Mouse (Mus musculus): ENCODE data around the gene Pus3. TPM values are rescaled to one million over a fixed set of nuclear protein-coding genes. Genes with fewer than 3 reads are reported as not detected.
A peak's percentile ranks its signal among the peaks of the same experiment; 100 is the strongest.

Pus3 gene
- polyA plus RNA-seq, 1 experiment from 2014 or later, result 24.8 TPM

DNA sequence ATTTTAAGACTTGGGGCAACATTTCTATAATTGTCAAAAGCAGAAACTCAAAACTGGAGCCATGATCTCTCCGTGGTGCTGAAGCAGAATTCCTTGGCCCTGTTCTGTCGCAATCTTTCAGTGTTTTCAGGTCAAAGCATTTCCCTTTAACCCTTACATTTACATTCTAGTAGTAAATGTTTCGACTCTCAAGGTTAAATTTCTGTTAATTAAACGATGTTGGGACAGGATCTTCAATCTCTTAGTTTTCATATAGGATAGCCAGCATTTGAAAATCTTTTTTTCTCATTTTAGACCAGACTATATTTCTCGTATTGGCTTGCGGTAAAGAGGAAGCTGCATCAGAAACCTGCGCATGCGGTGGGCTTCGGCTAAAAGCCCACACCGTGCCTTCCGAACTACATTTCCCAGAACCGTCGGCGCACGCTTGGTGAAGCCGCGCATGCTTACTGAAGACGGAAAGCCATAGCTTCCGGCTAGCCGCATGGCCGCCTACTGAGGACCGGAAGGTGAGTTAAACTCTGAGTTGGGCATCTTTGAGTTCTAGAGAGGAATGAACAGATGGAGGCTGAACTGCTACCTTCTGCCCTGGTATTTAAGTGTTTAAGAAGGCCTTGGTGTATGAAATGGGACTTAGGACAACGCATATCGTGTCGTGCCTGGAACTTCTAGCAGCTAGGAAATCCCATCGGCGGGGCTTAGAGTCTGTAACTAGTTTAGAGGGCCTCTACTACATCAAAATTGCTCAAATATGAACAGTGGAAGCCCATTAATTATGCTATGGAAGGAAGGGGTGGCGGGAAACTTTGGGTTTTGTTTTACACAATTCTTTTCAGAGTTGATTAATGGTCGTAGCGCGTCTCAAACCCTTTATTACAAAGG, 855 bp downstream of the Pus3 start:
- Histone ChIP-seq H3K4me3 (ENCODE audit: low read depth, low read length) (peak overlapping the region; percentile 68), H3K4me1 (ENCODE audit: control insufficient read depth, insufficient read depth, low read length) (peaks cover 7% of the 10 kb centered on the region; the same call in 1 of the 2 replicates), H3K27ac (ENCODE audit: low read depth, low read length) (no peak overlapping the region), H3K36me3 (ENCODE audit: control insufficient read depth, insufficient read depth, low read length) (peaks cover 8% of the 10 kb centered on the region; the same call in 1 of the 2 replicates), H3K9ac (ENCODE audit: low read length) (peak overlapping the region; percentile 75), H3K4me2 (peak overlapping the region; percentile 89), H3K9me3 (ENCODE audit: control insufficient read depth, low read length) (no peaks in the 10 kb centered on the region), H3K27me3 (ENCODE audit: control insufficient read depth, insufficient read depth, low read length) (peaks cover 6% of the 10 kb centered on the region; the same call in 1 of the 2 replicates)
- DNase-seq (ENCODE audit: low spot score, missing footprints) (peak; percentile 97), ATAC-seq (ENCODE audit: low FRiP score) (peak; percentile 90)
- WGBS, result 2% methylated on average over 31 of the region's 31 CpGs

DNA sequence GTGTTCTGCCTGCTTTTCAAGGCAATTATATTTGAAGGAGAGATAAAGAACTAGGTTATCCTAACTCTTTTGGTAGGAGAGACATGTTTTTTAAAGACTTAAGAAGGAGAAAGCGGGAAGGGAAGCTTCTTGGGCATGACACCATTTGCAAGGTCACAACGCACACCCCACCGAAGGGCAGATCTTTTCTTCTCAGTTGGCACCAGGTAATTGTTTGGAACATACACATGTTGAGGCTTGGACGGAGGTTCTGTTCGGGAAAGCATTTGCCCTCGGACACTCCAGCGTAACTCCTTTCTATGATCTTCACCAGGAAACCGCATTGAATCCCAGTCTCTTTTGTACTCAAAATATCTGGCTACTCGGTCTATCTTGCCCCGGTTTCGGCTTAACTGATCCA, 2.7 kb downstream of the Pus3 start:
- Histone ChIP-seq H3K9ac (ENCODE audit: low read length) (no peak overlapping the region), H3K4me2 (no peak overlapping the region), H3K27me3 (ENCODE audit: control insufficient read depth, insufficient read depth, low read length) (peaks cover 6% of the 10 kb centered on the region; the same call in 1 of the 2 replicates), H3K9me3 (ENCODE audit: control insufficient read depth, low read length) (no peaks in the 10 kb centered on the region), H3K4me1 (ENCODE audit: control insufficient read depth, insufficient read depth, low read length) (peaks cover 7% of the 10 kb centered on the region; the same call in 1 of the 2 replicates), H3K27ac (ENCODE audit: low read depth, low read length) (no peak overlapping the region), H3K4me3 (ENCODE audit: low read depth, low read length) (no peak overlapping the region), H3K36me3 (ENCODE audit: control insufficient read depth, insufficient read depth, low read length) (peaks cover 14% of the 10 kb centered on the region; the same call in 1 of the 2 replicates)
- WGBS, result 95% methylated on average over 11 of the region's 11 CpGs
- DNase-seq (ENCODE audit: low spot score, missing footprints) (peak; percentile 69), ATAC-seq (ENCODE audit: low FRiP score) (no peak)

DNA sequence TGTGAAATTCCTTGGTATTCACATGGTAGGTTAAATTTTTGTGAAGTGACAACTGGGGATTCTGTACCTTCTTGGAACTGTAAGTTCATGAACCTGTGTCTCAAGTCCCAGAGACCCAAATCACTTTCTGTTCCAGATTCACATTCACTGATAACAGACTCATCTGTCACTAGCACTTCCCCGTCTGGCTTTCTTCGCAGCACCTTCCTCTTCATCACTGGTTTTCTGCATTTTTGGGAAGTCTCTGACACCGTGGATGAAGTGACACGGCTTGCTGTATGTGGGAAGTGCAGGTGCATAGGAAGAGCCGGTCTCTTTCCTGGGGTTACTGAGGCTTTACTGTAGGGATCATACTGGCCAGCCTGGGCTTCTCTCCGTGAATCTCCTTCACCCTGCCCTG, 3.2 kb downstream of the Pus3 start:
- no peak for ATAC-seq (ENCODE audit: low FRiP score)
- WGBS, result 88% methylated on average over 6 of the region's 6 CpGs
- H3K27me3 ChIP-seq (ENCODE audit: control insufficient read depth, insufficient read depth, low read length), result peaks cover 6% of the 10 kb centered on the region; the same call in 1 of the 2 replicates

DNA sequence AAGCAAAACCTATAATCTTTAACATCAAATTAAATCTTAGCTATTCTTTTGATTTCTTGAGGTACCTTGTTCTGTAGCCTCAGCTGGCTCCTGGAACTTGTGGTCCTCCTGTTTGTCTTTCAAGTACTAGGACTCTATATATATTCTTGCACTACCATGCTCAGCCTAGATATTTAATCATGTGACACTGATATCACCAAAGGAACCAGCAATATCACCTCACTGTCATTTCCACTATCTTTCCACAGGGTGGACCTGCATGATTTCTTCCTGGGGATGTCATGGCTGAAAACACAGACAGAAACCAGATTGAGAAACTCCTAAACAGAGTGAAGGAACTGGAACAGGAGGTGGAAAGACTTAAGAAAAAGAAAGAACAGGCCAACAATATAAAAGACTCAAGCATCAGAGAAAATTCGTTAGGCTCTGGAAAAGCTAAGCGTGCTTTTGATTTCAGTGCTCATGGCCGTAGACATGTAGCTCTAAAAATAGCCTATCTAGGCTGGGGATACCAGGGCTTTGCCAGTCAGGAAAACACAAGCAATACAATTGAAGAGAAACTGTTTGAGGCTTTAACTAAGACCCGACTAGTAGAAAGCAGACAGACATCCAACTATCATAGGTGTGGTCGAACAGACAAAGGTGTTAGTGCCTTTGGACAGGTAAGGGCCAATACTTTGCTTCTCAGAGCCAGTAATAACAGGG, 6.3 kb downstream of the Pus3 start:
- Histone ChIP-seq H3K4me3 (ENCODE audit: low read depth, low read length) (no peak overlapping the region), H3K4me2 (no peak overlapping the region), H3K27me3 (ENCODE audit: control insufficient read depth, insufficient read depth, low read length) (no peaks in the 10 kb centered on the region), H3K9me3 (ENCODE audit: control insufficient read depth, low read length) (no peaks in the 10 kb centered on the region), H3K27ac (ENCODE audit: low read depth, low read length) (no peak overlapping the region), H3K36me3 (ENCODE audit: control insufficient read depth, insufficient read depth, low read length) (peaks cover 14% of the 10 kb centered on the region; the same call in 1 of the 2 replicates), H3K4me1 (ENCODE audit: control insufficient read depth, insufficient read depth, low read length) (peaks cover 8% of the 10 kb centered on the region), H3K9ac (ENCODE audit: low read length) (no peak overlapping the region)
- no peak for ATAC-seq (ENCODE audit: low FRiP score)
- no peak for DNase-seq (ENCODE audit: low spot score, missing footprints)
- 92% methylated on average over 5 of the region's 5 CpGs for WGBS

More for the DNA sequence above, 3.2 kb downstream of the Pus3 start:
- H3K4me1 ChIP-seq (ENCODE audit: control insufficient read depth, insufficient read depth, low read length), result peaks cover 7% of the 10 kb centered on the region; the same call in 1 of the 2 replicates
- no peak overlapping the region for H3K4me2 ChIP-seq
- peaks cover 14% of the 10 kb centered on the region; the same call in 1 of the 2 replicates for H3K36me3 ChIP-seq (ENCODE audit: control insufficient read depth, insufficient read depth, low read length)
- H3K9me3 ChIP-seq (ENCODE audit: control insufficient read depth, low read length), result no peaks in the 10 kb centered on the region
- peak; percentile 44 for DNase-seq (ENCODE audit: low spot score, missing footprints)
- H3K27ac ChIP-seq (ENCODE audit: low read depth, low read length), result no peak overlapping the region
- H3K9ac ChIP-seq (ENCODE audit: low read length), result no peak overlapping the region
- H3K4me3 ChIP-seq (ENCODE audit: low read depth, low read length), result no peak overlapping the region

DNA sequence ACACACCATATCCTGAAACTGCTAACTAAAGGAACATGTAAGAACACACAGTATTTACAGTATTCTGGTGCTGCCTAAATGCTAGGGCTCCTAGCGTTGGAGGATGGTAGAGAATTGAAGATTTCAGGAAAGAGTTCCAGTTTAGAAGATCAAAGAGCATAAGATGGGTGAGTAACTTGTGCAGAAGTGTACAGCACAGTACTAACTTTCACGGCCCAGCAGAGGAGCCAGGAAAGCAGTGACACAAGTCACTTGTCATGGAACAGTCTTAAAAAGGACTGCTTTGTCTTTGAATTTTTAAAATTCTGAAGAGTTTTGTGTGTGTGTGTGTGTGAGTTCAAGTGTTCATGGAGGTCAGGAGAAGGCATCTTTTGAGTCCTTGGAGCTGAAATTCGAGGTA, 9.6 kb downstream of the Pus3 start:
- no peak overlapping the region for H3K4me2 ChIP-seq
- DNase-seq (ENCODE audit: low spot score, missing footprints), result peak; percentile 61
- no peaks in the 10 kb centered on the region for H3K9me3 ChIP-seq (ENCODE audit: control insufficient read depth, low read length)
- H3K4me1 ChIP-seq (ENCODE audit: control insufficient read depth, insufficient read depth, low read length), result peaks cover 9% of the 10 kb centered on the region
- no peak overlapping the region for H3K9ac ChIP-seq (ENCODE audit: low read length)
- ATAC-seq (ENCODE audit: low FRiP score), result no peak
- no peaks in the 10 kb centered on the region for H3K27me3 ChIP-seq (ENCODE audit: control insufficient read depth, insufficient read depth, low read length)
- H3K4me3 ChIP-seq (ENCODE audit: low read depth, low read length), result no peak overlapping the region
- no peak overlapping the region for H3K27ac ChIP-seq (ENCODE audit: low read depth, low read length)
- peaks cover 6% of the 10 kb centered on the region; the same call in 1 of the 2 replicates for H3K36me3 ChIP-seq (ENCODE audit: control insufficient read depth, insufficient read depth, low read length)
- WGBS, result 87% methylated on average over 3 of the region's 3 CpGs

DNA sequence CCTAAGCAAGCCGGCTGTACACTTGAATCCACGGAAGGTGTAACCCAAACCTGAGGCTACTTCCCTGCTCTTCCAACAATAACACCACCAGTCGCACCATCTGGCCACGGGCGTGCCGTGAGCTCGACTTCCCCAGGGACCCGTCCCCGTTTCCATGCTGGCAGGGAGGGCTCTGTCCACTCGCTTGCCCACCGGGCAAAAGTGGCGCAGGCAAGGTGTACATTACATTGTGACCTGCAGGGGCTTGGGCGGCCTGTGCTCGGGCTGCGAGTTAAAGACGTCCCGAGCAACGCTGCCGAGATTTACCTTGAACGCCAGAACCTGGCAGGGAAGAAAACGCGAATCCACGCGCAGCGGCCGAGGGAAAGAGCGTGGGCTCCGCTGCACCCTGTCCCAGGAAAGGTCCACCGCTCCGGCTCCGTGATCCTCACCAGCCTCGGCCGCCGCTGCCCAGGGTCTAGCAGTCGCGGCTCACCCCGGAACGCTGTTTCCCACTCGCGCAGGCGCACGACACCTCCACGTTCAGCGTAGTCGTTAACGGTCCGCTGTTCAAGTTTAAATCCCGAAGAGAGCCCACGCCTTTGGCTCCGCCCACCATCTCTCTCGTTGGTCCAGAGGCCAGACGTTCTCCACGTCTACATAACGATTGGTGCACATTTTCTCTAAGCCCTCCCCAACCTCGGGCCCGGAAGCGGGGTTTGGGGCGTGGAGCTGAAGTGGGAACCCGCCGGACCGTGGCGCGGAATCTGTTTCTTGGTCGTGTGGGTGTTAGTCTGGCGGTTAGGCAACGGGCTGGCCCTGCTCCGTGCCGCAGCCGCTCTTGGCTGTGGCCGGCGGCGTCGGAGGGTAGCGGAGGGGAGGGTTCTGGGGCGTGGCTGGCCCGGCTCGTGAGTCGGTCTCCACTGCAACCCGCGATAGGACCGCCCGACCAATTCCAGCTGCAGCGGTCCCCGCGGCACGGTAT, 11.5 kb downstream of the Pus3 start, which contains the start of the genes Pate2 and Hyls1:
TSS of gene Pate2 (plus strand) at position 714 of the 964 bp plus-strand sequence.
TSS of gene Hyls1 (minus strand) at position 828 of the 964 bp plus-strand sequence.
- WGBS, result under 1% methylated on average over 83 of the region's 86 CpGs
- Histone ChIP-seq H3K4me2 (peak within 1 kb of the TSS; percentile 70), H3K4me1 (ENCODE audit: control insufficient read depth, insufficient read depth, low read length) (peaks cover 9% of the 10 kb centered on the region), H3K27ac (ENCODE audit: low read depth, low read length) (peak within 1 kb of the TSS; percentile 87), H3K4me3 (ENCODE audit: low read depth, low read length) (peak within 1 kb of the TSS; percentile 77), H3K9ac (ENCODE audit: low read length) (peak within 1 kb of the TSS; percentile 82), H3K36me3 (ENCODE audit: control insufficient read depth, insufficient read depth, low read length) (peaks cover 6% of the 10 kb centered on the region; the same call in 1 of the 2 replicates), H3K9me3 (ENCODE audit: control insufficient read depth, low read length) (no peaks in the 10 kb centered on the region), H3K27me3 (ENCODE audit: control insufficient read depth, insufficient read depth, low read length) (peaks cover 6% of the 10 kb centered on the region; the same call in 1 of the 2 replicates)
- DNase-seq (ENCODE audit: low spot score, missing footprints) (peak; percentile 99), ATAC-seq (ENCODE audit: low FRiP score) (peak; percentile 97)

DNA sequence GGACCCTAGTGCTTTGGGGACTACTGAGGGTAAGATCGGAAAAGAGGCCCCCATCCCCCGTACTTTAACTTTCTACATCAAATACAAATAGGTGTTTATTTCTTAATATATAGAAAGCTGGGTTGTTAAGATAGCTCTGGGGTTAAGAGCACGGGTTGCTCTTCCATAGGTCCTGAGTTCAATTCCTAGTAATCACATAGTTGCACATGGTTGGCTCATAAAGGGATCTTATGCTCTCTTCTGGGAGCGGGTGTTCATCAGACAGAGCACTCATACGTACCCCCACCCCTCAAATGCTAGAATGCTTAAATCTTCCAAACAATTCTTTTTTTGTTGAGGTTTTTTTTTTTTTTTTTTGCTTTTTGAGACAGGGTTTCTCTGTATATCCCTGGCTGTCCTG, 12.3 kb downstream of the Pus3 start:
- Histone ChIP-seq H3K9me3 (ENCODE audit: control insufficient read depth, low read length) (no peaks in the 10 kb centered on the region), H3K27ac (ENCODE audit: low read depth, low read length) (no peak overlapping the region; the same call in 1 of the 2 replicates), H3K36me3 (ENCODE audit: control insufficient read depth, insufficient read depth, low read length) (no peaks in the 10 kb centered on the region), H3K9ac (ENCODE audit: low read length) (peak overlapping the region; percentile 82), H3K4me1 (ENCODE audit: control insufficient read depth, insufficient read depth, low read length) (peaks cover 9% of the 10 kb centered on the region), H3K4me3 (ENCODE audit: low read depth, low read length) (peak overlapping the region; percentile 77), H3K4me2 (peak overlapping the region; percentile 47), H3K27me3 (ENCODE audit: control insufficient read depth, insufficient read depth, low read length) (peaks cover 6% of the 10 kb centered on the region; the same call in 1 of the 2 replicates)
- peak; percentile 73 for DNase-seq (ENCODE audit: low spot score, missing footprints)
- WGBS, result 8% methylated on average over 5 of the region's 5 CpGs
- peak; percentile 26 for ATAC-seq (ENCODE audit: low FRiP score)

DNA sequence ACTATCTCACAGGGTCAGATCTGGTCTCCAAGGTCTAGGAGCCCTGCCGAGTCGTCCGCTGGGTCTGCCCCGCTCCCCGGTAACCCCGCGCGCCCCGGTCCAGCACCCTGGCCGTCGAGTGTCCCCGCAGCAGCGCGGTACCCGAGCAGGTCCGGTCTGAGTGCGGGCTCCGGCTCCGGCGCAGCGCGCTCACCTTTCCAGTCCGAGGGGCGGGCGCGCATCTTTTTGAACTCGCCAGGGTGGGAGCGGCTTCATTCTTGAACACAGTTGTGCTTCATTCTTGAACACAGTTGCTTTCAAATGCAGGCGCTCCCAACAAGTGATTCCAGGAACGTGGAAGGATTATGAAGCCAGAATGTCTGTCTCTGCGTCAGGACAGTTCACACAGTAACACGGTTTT, 16.0 kb downstream of the Pus3 start:
- peak overlapping the region; percentile 28; the same call in 1 of the 2 replicates for H3K4me2 ChIP-seq
- H3K9me3 ChIP-seq (ENCODE audit: control insufficient read depth, low read length), result no peaks in the 10 kb centered on the region
- H3K36me3 ChIP-seq (ENCODE audit: control insufficient read depth, insufficient read depth, low read length), result no peaks in the 10 kb centered on the region
- H3K27me3 ChIP-seq (ENCODE audit: control insufficient read depth, insufficient read depth, low read length), result peaks cover 6% of the 10 kb centered on the region; the same call in 1 of the 2 replicates
- H3K27ac ChIP-seq (ENCODE audit: low read depth, low read length), result no peak overlapping the region
- DNase-seq (ENCODE audit: low spot score, missing footprints), result peak; percentile 86
- H3K4me1 ChIP-seq (ENCODE audit: control insufficient read depth, insufficient read depth, low read length), result peaks cover 4% of the 10 kb centered on the region
- WGBS, result 2% methylated on average over 32 of the region's 32 CpGs
- no peak overlapping the region for H3K9ac ChIP-seq (ENCODE audit: low read length)
- H3K4me3 ChIP-seq (ENCODE audit: low read depth, low read length), result peak overlapping the region; percentile 6; the same call in 1 of the 2 replicates
- ATAC-seq (ENCODE audit: low FRiP score), result no peak
